Mouse (Mus musculus) kidney, embryonic 16.5 days (tissue): ENCODE data around the gene Meltf. TPM values are rescaled to one million over a fixed set of nuclear protein-coding genes. Genes with fewer than 3 reads are reported as not detected.

ENCODE experiments used
- polyA plus RNA-seq: library from polyadenylated mRNA; unstranded; fragments of >200 nt; fragmentation: Nextera tagmentation; extraction: Ambion mirVana; gene quantifications from 2 replicates; pipeline ENCODE4 v1.2.1, GENCODE M21; 2015

Gene Meltf
- polyA plus RNA-seq, 1 experiment from 2014 or later, result 0.66 TPM

Other genes with a start within 250 kb of the Meltf start
- gene Dlg1, start 215.4 kb upstream of the Meltf start, polyA plus RNA-seq, result 25.5 and 32.1 TPM in 2 replicates
- 1.0 and 1.4 TPM in 2 replicates for gene Pigz, start 55.0 kb downstream of the Meltf start, polyA plus RNA-seq
- 96.2 and 103 TPM in 2 replicates for gene 0610012G03Rik, start 69.7 kb downstream of the Meltf start, polyA plus RNA-seq
- 115 and 119 TPM in 2 replicates for gene Ncbp2, start 69.7 kb downstream of the Meltf start, polyA plus RNA-seq
- gene Senp5, start 124.5 kb downstream of the Meltf start, polyA plus RNA-seq, result 14.0 and 15.5 TPM in 2 replicates
- gene Pak2, start 200.5 kb downstream of the Meltf start, polyA plus RNA-seq, result 38.2 and 40.3 TPM in 2 replicates
- gene Pigx, start 220.9 kb downstream of the Meltf start, polyA plus RNA-seq, result 130 and 136 TPM in 2 replicates
- 42.6 and 44.5 TPM in 2 replicates for gene Cep19, start 221.0 kb downstream of the Meltf start, polyA plus RNA-seq